Mouse (Mus musculus) left cerebral cortex, adult 2 months (tissue): ENCODE results near the gene Rsph1. TPM values are rescaled to one million over a fixed set of nuclear protein-coding genes. Genes with fewer than 3 reads are reported as not detected.

Experiments used
- DNase-seq, 2 experiments: peaks; one replicate each; pipeline ENCODE4 v3.0.0; 2021 to 2022; ENCODE audit warnings: low spot score in 2 of 2, mixed read lengths in 1 of 2; ENCODE audit errors: extremely low spot score in 1 of 2
- H3K27ac ChIP-seq: fragments of 200-600 bp; 2 replicates; pipeline ENCODE4 v1.8.1; 2022
- H3K4me3 ChIP-seq: fragments of 200-600 bp; 2 replicates; pipeline ENCODE4 v1.8.1; 2022
- CTCF ChIP-seq: fragments of 200-600 bp; IDR thresholded peaks from 2 replicates; pipeline ENCODE4 v1.8.1; 2022; ENCODE audit warnings: antibody characterized with exemption, mild to moderate bottlenecking, moderate library complexity
- intact Hi-C: fragments of 180-260 bp; cut with DNase I; formaldehyde crosslinking; loops from one replicate; pipeline ENCODE4 v1.15.1; 2025
- long read RNA-seq, 2 experiments: library from polyadenylated mRNA; stranded (forward); transcript quantifications; one replicate each; pipeline ENCODE4 v2.0.0; 2021; ENCODE audit warnings: borderline mapping rate in 2 of 2
- total RNA-seq, 2 experiments: library from RNA; stranded (reverse); gene quantifications; 2 replicates each; pipeline ENCODE4 v1.2.3; 2021

The Rsph1 gene
- 10 to 100 TPM; 14.5 to 19.8 TPM for total RNA-seq
- long read RNA-seq, experiment 1, transcript Rsph1-201 (9 exons, 1,191 nt) = major isoform, 8 of 13 reads
- long read RNA-seq, experiment 1, partial matches to known transcripts = 3 of 13 reads
- long read RNA-seq, experiment 1, other reads (novel, unspliced or antisense) = 1 of 13 reads
- long read RNA-seq, experiment 2, transcript Rsph1-201 (9 exons, 1,191 nt) = major isoform, 12 of 13 reads
- long read RNA-seq, experiment 2, partial matches to known transcripts = 0 of 13 reads
- long read RNA-seq, experiment 2, other reads (novel, unspliced or antisense) = 1 of 13 reads

DNA sequence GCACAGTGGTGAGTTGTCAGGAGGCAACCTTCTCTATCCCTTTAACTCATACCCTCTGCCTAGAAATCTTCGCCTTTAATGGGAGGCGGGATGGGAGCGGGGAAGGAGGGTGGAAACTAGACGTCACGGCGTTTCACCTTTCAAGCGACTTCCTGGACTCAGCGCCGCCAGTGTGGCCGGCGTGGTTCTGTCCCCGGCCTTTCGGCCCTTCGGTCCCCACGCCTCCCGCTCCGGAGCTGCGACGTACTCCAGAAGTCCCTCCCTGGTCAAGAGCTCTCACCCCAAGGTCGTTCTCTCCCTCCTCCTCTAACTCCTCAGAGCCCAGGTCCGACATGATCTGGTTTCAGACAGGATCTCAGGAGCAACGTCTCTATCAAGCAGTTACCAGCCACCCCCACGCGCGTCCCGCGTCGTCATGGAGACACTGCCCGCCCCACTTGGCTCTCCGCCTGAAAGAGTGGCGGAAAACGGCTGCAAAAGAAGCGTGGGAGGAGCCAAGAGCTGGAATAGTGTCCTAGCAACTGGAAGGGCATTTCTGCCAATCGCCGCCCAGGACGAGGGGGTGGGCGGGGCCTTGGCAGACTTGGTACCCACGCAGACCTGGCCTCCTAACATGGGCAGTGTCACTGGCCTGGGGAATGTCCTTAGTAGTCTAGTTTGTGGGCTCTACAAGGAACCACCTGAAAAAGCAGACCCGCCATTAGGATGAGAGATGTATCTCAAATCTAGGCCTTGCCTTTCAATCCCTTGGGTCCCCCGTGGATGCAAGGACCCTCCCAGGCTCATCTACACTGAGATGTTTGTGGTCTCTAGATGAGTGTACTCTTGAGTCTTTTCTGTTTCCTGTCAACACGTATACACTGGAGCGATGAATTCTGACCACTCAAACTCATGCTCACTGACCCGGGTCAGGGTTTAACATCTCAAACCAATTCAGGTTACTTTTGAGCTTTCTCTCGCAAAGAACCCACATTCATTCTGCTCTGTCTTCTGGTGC, at the start of gene Rsph1:
Gene Rsph1, minus strand, starts transcription at position 462 of the 997 bp plus-strand sequence.
- intact Hi-C loops = loop anchor here (2.0 to 5.0 kb wide), 3 partner anchors 22 to 265 kb away; no protein-coding TSS in a partner anchor
- peak within 1 kb of the TSS; percentile 85 for H3K27ac ChIP-seq
- H3K4me3 ChIP-seq = peak within 1 kb of the TSS; percentile 56
- DNase-seq = peak; percentile 100
- TF ChIP-seq CTCF = no peak; the same call in 1 of the 2 replicates

DNA sequence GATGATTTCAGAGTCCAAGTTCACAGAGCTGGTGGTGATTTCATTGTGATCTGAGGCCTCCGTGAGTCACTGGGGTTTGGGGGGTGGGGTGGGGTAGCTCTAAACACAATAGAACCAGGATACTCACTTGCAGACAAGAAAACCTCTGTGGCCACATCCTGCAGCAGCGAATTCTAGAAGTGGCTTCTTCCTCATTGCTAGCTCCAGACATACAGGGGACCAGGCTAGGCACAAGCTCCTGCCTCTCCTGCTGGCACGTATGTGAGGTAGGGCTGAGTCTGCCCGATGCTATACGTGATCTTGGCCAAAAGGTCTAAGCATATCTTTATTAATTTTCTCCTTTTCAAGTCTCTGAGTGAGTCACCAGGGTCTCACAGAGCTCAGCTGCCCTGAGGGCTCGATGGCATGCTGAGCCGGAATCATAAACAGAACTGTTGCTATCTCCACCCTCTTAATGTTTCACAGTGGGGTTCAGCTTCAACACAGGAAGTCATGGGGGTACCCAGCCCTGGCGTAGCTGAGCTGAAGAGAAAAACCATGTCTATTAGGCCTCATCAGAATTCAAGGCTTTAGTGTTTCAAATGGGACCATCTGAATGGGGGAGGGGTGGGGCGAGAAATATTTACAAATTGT, 49.2 kb upstream of the Rsph1 start:
- H3K4me3 ChIP-seq = no peak overlapping the region
- DNase-seq = no peak
- TF ChIP-seq CTCF = no peak
- intact Hi-C loops = no loop called here
- no peak overlapping the region for H3K27ac ChIP-seq

DNA sequence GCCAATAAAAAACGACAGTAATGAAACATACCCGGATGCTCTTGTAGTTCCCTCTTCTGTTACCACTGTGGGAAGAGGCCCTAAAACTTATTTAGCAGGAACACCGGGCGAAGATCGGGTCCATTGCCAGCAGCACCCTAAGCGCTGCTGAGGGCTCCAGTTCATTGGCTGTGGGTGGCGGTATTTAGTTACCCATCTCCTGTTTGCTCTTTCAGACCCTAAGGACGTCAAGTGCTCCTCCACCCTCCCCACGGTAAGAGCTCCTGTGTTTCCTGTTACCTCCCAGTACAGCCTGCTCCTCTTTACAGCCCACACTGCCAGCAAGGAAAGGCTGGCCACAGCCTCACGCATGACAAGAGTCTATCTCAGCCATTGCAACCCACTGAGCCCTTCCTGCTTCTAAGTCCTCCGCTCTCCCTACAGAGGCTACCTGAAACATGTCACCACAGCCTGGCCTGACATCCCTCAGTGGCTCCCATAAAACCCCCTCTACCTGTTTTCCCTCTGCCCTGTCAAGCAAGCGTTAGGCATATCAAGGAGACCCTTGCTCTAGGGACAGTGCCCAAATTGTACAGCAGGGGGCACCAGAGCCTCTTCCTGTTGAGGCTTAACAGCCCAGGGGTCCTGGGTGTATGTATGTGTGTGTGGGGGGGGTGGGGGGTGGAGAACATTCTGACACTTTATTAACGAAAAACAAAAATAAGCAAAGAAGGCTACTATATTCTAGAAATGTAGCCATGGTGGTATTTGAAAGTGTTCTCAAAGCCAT, 48.5 kb upstream of the Rsph1 start:
- Histone ChIP-seq H3K27ac (no peak overlapping the region), H3K4me3 (no peak overlapping the region)
- peak; percentile 61 for TF ChIP-seq CTCF
- intact Hi-C loops = no loop called here
- DNase-seq = no peak

DNA sequence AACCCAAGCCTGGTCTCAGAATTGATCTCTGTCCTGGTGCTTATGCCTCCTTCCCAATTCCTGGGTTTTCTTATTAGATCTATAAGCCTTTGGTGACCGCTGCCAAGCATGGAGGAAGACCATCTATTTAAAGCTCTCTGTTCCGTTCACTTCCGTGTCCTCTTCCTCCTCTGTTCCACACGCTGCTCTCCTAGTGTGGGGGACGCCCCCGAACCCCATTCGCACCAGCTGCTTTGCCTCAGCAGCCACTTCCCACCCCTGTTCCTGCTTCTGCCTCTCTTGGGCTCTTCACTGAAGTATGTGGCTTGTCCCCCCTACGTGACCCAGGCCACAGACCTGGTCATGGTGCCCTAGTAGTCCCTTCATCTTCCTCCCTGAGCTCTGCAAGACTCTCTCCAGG, 47.0 kb upstream of the Rsph1 start:
- no peak for TF ChIP-seq CTCF
- Histone ChIP-seq H3K4me3 (no peak overlapping the region), H3K27ac (no peak overlapping the region)
- no peak for DNase-seq
- intact Hi-C loops = no loop called here

DNA sequence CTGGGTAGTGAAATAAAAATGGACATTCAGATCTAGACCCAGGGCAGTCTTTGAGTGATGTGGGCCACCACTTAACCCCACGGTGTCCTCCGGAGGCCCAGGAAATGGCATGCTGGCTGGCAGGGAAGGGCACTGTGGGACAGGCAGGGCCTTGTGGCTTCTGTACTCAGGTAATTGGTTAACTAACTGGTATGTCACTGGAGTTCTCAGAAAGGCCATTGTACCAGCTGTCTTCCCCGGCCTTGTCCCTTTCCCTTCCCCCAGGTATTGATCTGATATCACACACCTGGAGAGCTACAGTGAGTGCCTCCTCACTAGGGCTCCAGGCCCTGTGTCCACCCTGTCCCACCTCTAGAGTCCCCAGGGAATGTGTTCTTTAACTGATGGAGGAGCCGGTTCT, 46.2 kb upstream of the Rsph1 start:
- TF ChIP-seq CTCF = no peak
- no peak for DNase-seq
- Histone ChIP-seq H3K27ac (no peak overlapping the region), H3K4me3 (no peak overlapping the region)
- intact Hi-C loops = no loop called here

DNA sequence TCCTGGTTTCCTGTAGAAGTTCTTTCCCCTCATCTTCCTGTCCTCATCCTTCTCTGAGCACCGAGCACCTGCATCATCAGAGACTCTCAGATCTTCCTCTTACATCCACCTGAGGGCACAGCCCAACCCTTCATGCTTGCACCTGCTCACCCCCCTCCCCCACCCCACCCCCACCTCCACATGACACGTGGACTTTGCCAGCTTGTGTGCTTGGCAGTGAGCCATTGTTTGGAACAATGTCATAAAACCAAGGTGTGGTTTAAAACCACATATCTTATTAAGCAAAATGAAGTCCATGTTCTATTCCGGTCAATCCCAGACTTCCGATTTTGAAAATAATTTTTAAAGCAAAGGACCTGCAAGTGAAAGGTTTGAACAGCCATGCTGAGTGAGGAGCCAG, 45.3 kb upstream of the Rsph1 start:
- intact Hi-C loops = no loop called here
- H3K4me3 ChIP-seq = no peak overlapping the region
- DNase-seq = no peak
- H3K27ac ChIP-seq = no peak overlapping the region
- no peak for TF ChIP-seq CTCF

DNA sequence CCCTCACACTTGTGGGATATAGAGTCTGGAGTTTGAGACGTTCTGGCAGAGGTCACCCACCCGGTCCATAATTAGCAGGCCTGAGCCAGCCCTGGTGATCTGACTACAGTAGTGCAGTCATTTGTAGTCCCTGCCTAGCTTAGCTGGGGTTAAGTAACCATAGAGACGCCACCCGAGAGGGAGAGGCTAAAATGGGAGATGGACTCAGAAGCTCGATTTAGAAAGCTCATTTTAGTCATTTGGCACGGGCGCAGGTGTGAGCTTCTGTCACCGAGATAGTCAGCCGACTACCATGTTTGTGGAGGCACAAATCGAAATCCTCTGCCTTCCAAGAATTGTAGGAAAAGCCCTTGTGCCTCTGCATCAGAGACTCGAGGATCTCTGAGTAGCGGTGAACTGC, 44.2 kb upstream of the Rsph1 start:
- TF ChIP-seq CTCF = no peak; the same call in 1 of the 2 replicates
- Histone ChIP-seq H3K4me3 (no peak overlapping the region), H3K27ac (peak overlapping the region; percentile 41)
- intact Hi-C loops = no loop called here
- DNase-seq = peak; percentile 63 to 78

DNA sequence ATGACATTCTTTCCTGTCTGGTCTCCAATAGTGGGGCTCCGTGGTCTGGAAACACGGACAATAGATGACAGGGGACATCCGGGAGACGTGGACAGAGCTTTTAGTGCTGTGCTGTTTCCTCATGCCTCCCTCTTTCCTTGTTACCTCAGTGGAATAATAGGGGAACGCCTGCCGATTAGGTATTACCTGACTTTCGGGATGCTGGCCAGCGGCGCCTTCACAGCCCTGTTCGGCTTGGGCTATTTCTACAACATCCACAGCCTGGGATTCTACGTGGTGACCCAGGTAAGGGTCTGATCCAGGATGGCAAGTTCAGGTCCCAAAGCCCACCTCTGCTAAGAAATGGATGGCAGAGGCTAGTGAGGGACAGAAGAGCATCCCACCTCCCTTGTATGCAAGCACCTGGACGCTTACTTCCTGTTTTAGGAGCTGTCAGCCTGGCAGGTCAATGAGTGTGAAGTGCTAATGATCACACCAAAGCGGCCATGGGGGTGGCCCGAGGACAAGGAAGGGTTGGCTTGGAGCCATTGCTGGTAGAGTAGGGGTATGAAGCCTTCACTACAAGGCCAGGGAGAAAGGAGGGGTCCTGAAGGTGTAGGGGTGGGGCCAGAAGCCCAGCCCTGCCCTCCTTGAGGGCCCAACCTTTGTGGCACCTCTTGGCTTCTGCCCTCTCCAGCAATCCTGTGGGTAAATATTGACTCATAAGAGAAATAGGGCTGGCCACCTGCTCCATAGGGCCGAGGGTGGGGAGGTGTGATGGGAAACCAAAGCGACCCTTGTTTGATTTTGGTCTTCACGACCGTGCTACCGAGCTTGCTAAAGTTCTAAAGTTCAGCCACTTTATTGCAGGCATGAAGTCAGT, 42.0 kb upstream of the Rsph1 start:
- Histone ChIP-seq H3K4me3 (no peak overlapping the region), H3K27ac (no peak overlapping the region)
- intact Hi-C loops = no loop called here
- no peak for TF ChIP-seq CTCF
- no peak for DNase-seq

DNA sequence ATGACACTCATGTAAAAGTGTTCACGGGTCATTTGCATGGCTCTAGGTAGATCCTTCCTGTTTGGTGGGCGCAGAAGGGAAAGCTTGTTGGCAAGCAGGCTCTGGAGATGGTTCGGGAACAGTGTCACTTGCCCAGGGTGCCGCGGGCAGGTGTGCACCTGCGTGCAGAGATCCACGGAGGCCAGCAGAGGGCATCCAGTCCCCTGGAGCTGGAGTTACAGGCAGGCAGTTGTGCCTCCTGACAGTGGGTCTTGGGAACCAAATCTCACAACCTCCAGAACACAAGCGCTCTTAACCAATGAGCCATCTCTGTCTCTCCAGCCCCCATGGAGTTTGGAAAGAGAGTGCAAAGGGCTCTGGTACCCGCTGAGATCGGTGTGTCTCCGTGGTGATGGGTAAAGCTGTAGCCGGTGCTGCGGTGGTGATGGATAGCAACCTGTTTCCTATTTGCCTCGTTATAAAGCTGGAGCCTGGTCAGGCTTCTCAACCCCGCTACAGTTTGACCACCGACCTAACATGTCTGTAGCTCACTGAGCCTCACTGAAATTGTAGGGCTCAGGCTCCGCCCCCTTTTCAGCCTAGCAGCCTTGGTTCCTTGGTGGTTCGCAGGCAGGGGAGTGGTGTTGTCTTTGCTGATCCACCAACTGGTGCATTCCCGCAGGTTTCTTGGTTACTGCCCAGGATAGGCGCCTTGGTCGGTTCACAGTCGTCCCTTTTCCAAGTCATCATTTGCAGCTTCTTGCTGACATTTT, 40.5 kb upstream of the Rsph1 start:
- Histone ChIP-seq H3K4me3 (no peak overlapping the region), H3K27ac (no peak overlapping the region)
- DNase-seq = no peak
- intact Hi-C loops = no loop called here
- TF ChIP-seq CTCF = peak; percentile 42

DNA sequence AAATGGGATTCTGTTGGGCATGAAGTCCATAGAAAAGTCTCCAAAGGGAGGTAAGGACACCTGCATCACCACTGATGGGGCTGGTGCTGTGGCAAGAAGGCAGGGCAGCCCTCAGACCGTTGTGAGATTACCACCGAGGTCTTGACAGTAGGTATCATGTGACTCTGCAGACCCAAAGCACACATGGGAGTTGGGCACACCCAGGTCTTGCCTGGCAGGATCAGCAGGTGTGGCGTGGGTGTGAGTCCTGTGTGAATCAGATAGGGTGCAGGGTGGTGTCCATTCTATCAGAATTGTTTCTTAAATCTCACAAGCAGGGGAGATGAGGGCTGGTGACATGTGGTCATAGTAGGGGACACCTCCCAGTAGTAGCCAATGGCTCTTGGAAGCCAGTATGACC, 39.8 kb upstream of the Rsph1 start:
- no peak for TF ChIP-seq CTCF
- H3K27ac ChIP-seq = no peak overlapping the region
- no peak overlapping the region for H3K4me3 ChIP-seq
- no peak for DNase-seq
- intact Hi-C loops = no loop called here
